Comparison of ENCODE assay signal across 22 mouse cellular contexts in the genomic region with DNA sequence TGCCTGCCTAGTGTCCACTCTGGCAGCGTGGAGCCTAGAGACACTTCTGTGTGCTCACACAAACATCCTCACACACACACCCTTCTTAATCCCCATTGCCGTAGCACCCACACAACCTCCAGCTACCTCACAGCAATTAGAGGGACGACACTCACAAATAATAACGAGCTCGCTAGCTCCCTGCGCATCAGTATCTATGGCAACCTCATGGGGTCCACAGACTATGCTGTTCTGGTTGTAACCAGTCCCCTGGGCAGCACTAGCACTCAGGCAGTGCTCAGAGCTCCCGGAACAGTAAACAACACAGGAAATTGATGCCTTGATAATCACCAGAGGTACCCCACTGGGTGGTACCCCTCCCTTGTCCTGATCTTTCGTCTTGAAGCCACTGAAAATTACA. TPM values are rescaled to one million over a fixed set of nuclear protein-coding genes. Genes with fewer than 3 reads are reported as not detected.
DNase-seq lines count a peak whose midpoint lies in the region; ATAC-seq and TF ChIP-seq lines count a peak whose summit lies in the region.
"Had no signal": no experiment of that assay in that cellular context is flagged by ENCODE, and none has a peak within 500 bp of the region (broad histone marks: within the 10 kb centered on the region; RNA-seq: fewer than 3 reads in every experiment).

No protein-coding gene starts in this region.

- H3K9ac ChIP-seq in heart, postnatal 0 days (replicated peaks; ENCODE audit: low read depth, low read length), result no peak overlapping the region
- no peak overlapping the region for H3K9ac ChIP-seq in hindbrain, embryonic 11.5 days (ENCODE audit: low read depth, low read length)
- H3K9ac ChIP-seq in hindbrain, postnatal 0 days (replicated peaks; ENCODE audit: low read length), result no peak overlapping the region
- H3K9ac ChIP-seq: limb, embryonic 12.5 days; liver, embryonic 14.5 days had no signal

- H3ac ChIP-seq in myocyte (ENCODE audit: control insufficient read depth, insufficient read length), result no peak overlapping the region

- no peak for TF ChIP-seq CTCF in heart, postnatal 0 days (IDR thresholded peaks at IDR 0.05; ENCODE audit: low read depth)
- TF ChIP-seq CTCF in hindbrain, postnatal 0 days (IDR thresholded peaks at IDR 0.05; ENCODE audit: low read depth), result no peak

- no peaks in the 10 kb centered on the region for H3K27me3 ChIP-seq in heart, postnatal 0 days (ENCODE audit: control insufficient read depth, insufficient read depth, low read length)
- H3K27me3 ChIP-seq in hindbrain, embryonic 11.5 days (ENCODE audit: control insufficient read depth, insufficient read depth, low read length), result no peaks in the 10 kb centered on the region; the same call in 1 of the 2 replicates
- no peaks in the 10 kb centered on the region for H3K27me3 ChIP-seq in hindbrain, postnatal 0 days (ENCODE audit: insufficient read depth, low read length)
- no peaks in the 10 kb centered on the region for H3K27me3 ChIP-seq in myocyte (ENCODE audit: control insufficient read depth, insufficient read depth, insufficient read length)
- H3K27me3 ChIP-seq: limb, embryonic 12.5 days; megakaryocyte, embryonic 14.5 days had no signal

- TF ChIP-seq POLR2A in myocyte (IDR thresholded peaks at IDR 0.05; ENCODE audit: insufficient read length, low read depth), result no peak

- no peak for DNase-seq in heart, postnatal 0 days (ENCODE audit: low spot score)
- no peak for DNase-seq in heart, adult 18-20 months
- DNase-seq in hindbrain, embryonic 11.5 days (ENCODE audit: low spot score), result peak; percentile 36
- DNase-seq in hindbrain, postnatal 0 days (ENCODE audit: low spot score), result peak; percentile 71
- no peak for DNase-seq in urinary bladder, adult 18-20 months (ENCODE audit: low spot score in 2 of 2)
- DNase-seq in spleen, postnatal 14 days (ENCODE audit: low spot score in 2 of 2), result no peak
- DNase-seq: cerebellum, postnatal 10 days; heart, postnatal 36 days; kidney, adult 11 months; kidney, postnatal 10 days; right cerebral cortex, postnatal 14 days; thymus, postnatal 25 days had no signal

- H3K4me3 ChIP-seq in heart, postnatal 0 days (ENCODE audit: low read depth, low read length), result no peak overlapping the region
- H3K4me3 ChIP-seq in hindbrain, embryonic 11.5 days (ENCODE audit: low read depth, low read length), result no peak overlapping the region
- H3K4me3 ChIP-seq in hindbrain, postnatal 0 days (ENCODE audit: low read length), result no peak overlapping the region
- H3K4me3 ChIP-seq in myocyte, result no peak overlapping the region
- H3K4me3 ChIP-seq: limb, embryonic 12.5 days; megakaryocyte, embryonic 14.5 days had no signal

- H3K79me2 ChIP-seq in myocyte (ENCODE audit: control insufficient read depth, insufficient read depth), result peaks cover 14% of the 10 kb centered on the region

- no peak for TF ChIP-seq EP300 in heart, postnatal 0 days (IDR thresholded peaks at IDR 0.05; ENCODE audit: low read depth)

- ATAC-seq in heart, postnatal 0 days (ENCODE audit: insufficient read depth, low read depth), result no peak
- ATAC-seq in hindbrain, embryonic 11.5 days (ENCODE audit: low FRiP score), result no peak
- peak; percentile 46; the same call in 1 of the 2 replicates for ATAC-seq in hindbrain, postnatal 0 days
- no peak for ATAC-seq in cerebellum, adult (ENCODE audit: insufficient number of reproducible peaks, low FRiP score, low TSS enrichment)
- ATAC-seq: CD4-positive, CD25-positive, alpha-beta regulatory T cell, adult 4 months; lung, postnatal 0 days had no signal

- H3K27ac ChIP-seq in heart, postnatal 0 days (ENCODE audit: low read depth), result 0 out of 2 replicates have a peak overlapping the region, but pooled peaks have one; percentile 94
- no peak overlapping the region for H3K27ac ChIP-seq in hindbrain, embryonic 11.5 days (ENCODE audit: low read depth, low read length)
- no peak overlapping the region for H3K27ac ChIP-seq in hindbrain, postnatal 0 days
- H3K27ac ChIP-seq: limb, embryonic 12.5 days; liver, embryonic 14.5 days; stomach, postnatal 0 days had no signal

- H3K4me1 ChIP-seq in heart, postnatal 0 days (ENCODE audit: control insufficient read depth, insufficient read depth), result peaks cover 7% of the 10 kb centered on the region; the same call in 1 of the 2 replicates
- H3K4me1 ChIP-seq in hindbrain, embryonic 11.5 days (replicated peaks; ENCODE audit: control insufficient read depth, insufficient read depth, low read length), result 0 out of 2 replicates have a peak, but pooled peaks cover 4% of the 10 kb centered on the region
- H3K4me1 ChIP-seq in hindbrain, postnatal 0 days (ENCODE audit: insufficient read depth, low read length), result peaks cover 8% of the 10 kb centered on the region; the same call in 1 of the 2 replicates

- WGBS in heart, postnatal 0 days, result 76% methylated on average over 8 of the region's 8 CpGs
- 48% methylated on average over 8 of the region's 8 CpGs for WGBS in hindbrain, embryonic 11.5 days
- WGBS in hindbrain, postnatal 0 days, result 19% methylated on average over 8 of the region's 8 CpGs

- no peak overlapping the region for H3K4me2 ChIP-seq in heart, postnatal 0 days (ENCODE audit: low read depth, low read length)
- no peak overlapping the region for H3K4me2 ChIP-seq in hindbrain, embryonic 11.5 days (replicated peaks; ENCODE audit: low read depth, low read length)
- peak overlapping the region; percentile 10; the same call in 1 of the 2 replicates for H3K4me2 ChIP-seq in hindbrain, postnatal 0 days (ENCODE audit: low read depth, low read length)
- H3K4me2 ChIP-seq in myocyte (ENCODE audit: low read depth), result peak overlapping the region; percentile 83
- H3K4me2 ChIP-seq: heart, embryonic 11.5 days; limb, embryonic 12.5 days had no signal

- H3K36me3 ChIP-seq in heart, postnatal 0 days (replicated peaks; ENCODE audit: control insufficient read depth, insufficient read depth, low read length), result peaks cover 2% of the 10 kb centered on the region; the same call in 1 of the 2 replicates
- H3K36me3 ChIP-seq in hindbrain, embryonic 11.5 days (ENCODE audit: control insufficient read depth, insufficient read depth, low read length), result no peaks in the 10 kb centered on the region
- no peaks in the 10 kb centered on the region for H3K36me3 ChIP-seq in hindbrain, postnatal 0 days (ENCODE audit: insufficient read depth, low read length)
- H3K36me3 ChIP-seq in myocyte (ENCODE audit: control insufficient read depth, insufficient read depth), result no peaks in the 10 kb centered on the region

- H3K9me3 ChIP-seq in heart, postnatal 0 days (replicated peaks; ENCODE audit: control insufficient read depth, low read length), result no peaks in the 10 kb centered on the region
- no peaks in the 10 kb centered on the region for H3K9me3 ChIP-seq in hindbrain, embryonic 11.5 days (ENCODE audit: control insufficient read depth, low read length)
- no peaks in the 10 kb centered on the region for H3K9me3 ChIP-seq in hindbrain, postnatal 0 days (ENCODE audit: low read length)
- H3K9me3 ChIP-seq: G1E; limb, embryonic 12.5 days; megakaryocyte, embryonic 14.5 days had no signal

TF ChIP-seq in myocyte, 11 proteins besides CTCF, POLR2A, EP300 and RAD21:
- TF ChIP-seq MYOG (IDR thresholded peaks at IDR 0.05; ENCODE audit: control insufficient read depth in 1 of 3, insufficient read depth in 1 of 3, insufficient read length in 2 of 3, low read depth in 2 of 3) (no peak), CEBPB (IDR thresholded peaks at IDR 0.05; ENCODE audit: insufficient read depth, poor library complexity, severe bottlenecking) (no peak), REST (IDR thresholded peaks at IDR 0.05; ENCODE audit: insufficient read depth, insufficient read length) (no peak), MAX (IDR thresholded peaks at IDR 0.05; ENCODE audit: low read depth) (no peak), POLR2AphosphoS2 (IDR thresholded peaks at IDR 0.05; ENCODE audit: insufficient read length, low read depth) (no peak), E2F4 (IDR thresholded peaks at IDR 0.05; ENCODE audit: insufficient read depth) (no peak), SRF (IDR thresholded peaks at IDR 0.05; ENCODE audit: control insufficient read depth, insufficient read length, low read depth) (no peak), TCF3 (IDR thresholded peaks at IDR 0.05; ENCODE audit: insufficient read length, low read depth) (no peak), TCF12 (IDR thresholded peaks at IDR 0.05; ENCODE audit: insufficient read depth, poor library complexity, severe bottlenecking) (no peak), USF1 (IDR thresholded peaks at IDR 0.05; ENCODE audit: low read depth) (no peak)

RNA-seq across cellular contexts. Expression of gene Camk2g, which starts 2.8 kb away (rescaled TPM):
- 74.5 and 107 TPM in 2 replicates for total RNA-seq in heart, postnatal 0 days (2014; rRNA removed; ENCODE audit: low replicate concordance)
- 60.8 and 72.5 TPM in 2 replicates for polyA plus RNA-seq in heart, postnatal 0 days (2015; fragmentation: Nextera tagmentation; extraction: Ambion mirVana)
- total RNA-seq in heart, adult 18-20 months (2021), result 10 to 100 TPM; 43.8 to 47.7 TPM
- polyA plus RNA-seq in hindbrain, embryonic 11.5 days (2014; fragmentation: Nextera tagmentation; extraction: Ambion mirVana), result 44.2 and 46.8 TPM in 2 replicates
- 204 and 248 TPM in 2 replicates for total RNA-seq in hindbrain, postnatal 0 days (2014; rRNA removed)
- 291 and 299 TPM in 2 replicates for polyA plus RNA-seq in hindbrain, postnatal 0 days (2015; fragmentation: Nextera tagmentation; extraction: Ambion mirVana)
- 57.2 TPM for polyA plus RNA-seq in myocyte (2012; fragmentation: generic; extraction: Trizol)

RNA-seq across cellular contexts. Expression of gene Plau, which starts 39.8 kb away (rescaled TPM):
- 3.3 and 4.2 TPM in 2 replicates for total RNA-seq in heart, postnatal 0 days (2014; rRNA removed; ENCODE audit: low replicate concordance)
- 0.84 and 0.89 TPM in 2 replicates for polyA plus RNA-seq in heart, postnatal 0 days (2015; fragmentation: Nextera tagmentation; extraction: Ambion mirVana)
- total RNA-seq in heart, adult 18-20 months (2021), result 1 to 10 TPM; 3.8 to 4.0 TPM
- 0.59 and 0.65 TPM in 2 replicates for polyA plus RNA-seq in hindbrain, embryonic 11.5 days (2014; fragmentation: Nextera tagmentation; extraction: Ambion mirVana)
- total RNA-seq in hindbrain, postnatal 0 days (2014; rRNA removed), result 1.2 and 1.4 TPM in 2 replicates
- polyA plus RNA-seq in hindbrain, postnatal 0 days (2015; fragmentation: Nextera tagmentation; extraction: Ambion mirVana), result 0.26 and 0.39 TPM in 2 replicates
- 40.1 TPM for polyA plus RNA-seq in myocyte (2012; fragmentation: generic; extraction: Trizol)
- polyA plus RNA-seq: CD4-positive, CD25-positive, alpha-beta regulatory T cell, adult 4 months; G1E had no signal

Comparison
In these comparisons a context has a peak if more than half of its experiments do, and no peak if none do; other contexts are left out.
1. H3K4me2 ChIP-seq: peak in hindbrain, postnatal 0 days (single experiment) and myocyte (single experiment); none in heart, postnatal 0 days (single experiment) and hindbrain, embryonic 11.5 days (single experiment).
2. DNase-seq: peak in hindbrain, embryonic 11.5 days (single experiment) and hindbrain, postnatal 0 days (single experiment); none in heart, postnatal 0 days (single experiment), heart, adult 18-20 months (0 of 2), urinary bladder, adult 18-20 months (0 of 2) and spleen, postnatal 14 days (0 of 2).
3. RNA of gene Plau, which starts 39.8 kb away (polyA plus RNA-seq): 40.1 TPM in myocyte (single experiment); 0.84 to 0.89 TPM in heart, postnatal 0 days, 0.59 to 0.65 TPM in hindbrain, embryonic 11.5 days and 0.26 to 0.39 TPM in hindbrain, postnatal 0 days; every median in the first group is over 10 times any median in the second.